Mouse (Mus musculus) cerebellum, postnatal 10 days (tissue): ENCODE results near the gene CK137956.
A peak's percentile ranks its signal among the peaks of the same experiment; 100 is the strongest.

Experiments
- DNase-seq, 2 experiments: peaks; one replicate each; pipeline ENCODE4 v3.0.0; 2021; ENCODE audit warnings: mixed read lengths in 2 of 2

CK137956 gene

GRCm38 (mm10) chr4:127907151-127907550, 63.6 kb downstream of the CK137956 start:
- DNase-seq: peak; percentile 24 to 42

GRCm38 (mm10) chr4:127903954-127904353, 66.8 kb downstream of the CK137956 start:
- no peak for DNase-seq

- DNase-seq: no peak
These were observed 69.8 kb downstream of the CK137956 start for GRCm38 (mm10) chr4:127900893-127901456.

GRCm38 (mm10) chr4:127889071-127889470, 81.7 kb downstream of the CK137956 start:
- no peak for DNase-seq

GRCm38 (mm10) chr4:127878966-127879365, 91.8 kb downstream of the CK137956 start:
- no peak for DNase-seq
